Mouse (Mus musculus): ENCODE measurements around the gene Atxn7.
"Not testable (repeated sequence)": the region's sequence is repeated elsewhere in the genome, so short reads cannot be mapped to it uniquely, and the experiment has no call there.

Atxn7 gene

DNA sequence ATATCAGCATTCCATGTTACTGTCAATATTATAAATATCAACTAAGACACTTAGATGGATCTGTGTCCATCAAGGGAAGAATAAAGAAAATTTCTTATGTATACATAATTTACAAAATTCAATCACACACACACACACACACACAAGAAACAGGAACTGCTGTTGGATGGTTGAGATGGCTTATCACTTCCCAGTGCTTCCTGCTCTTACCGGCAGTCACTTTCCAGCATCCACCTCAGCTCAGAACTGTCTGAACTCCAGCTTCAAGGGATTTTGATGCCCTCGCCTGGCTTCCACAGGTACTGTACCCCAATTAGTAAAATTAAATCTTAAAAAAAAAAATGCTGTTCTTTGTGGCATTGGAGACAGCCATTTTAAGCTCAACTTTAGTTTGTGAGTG is 27.2 kb downstream of the Atxn7 start:
- no peak for DNase-seq (ENCODE audit: low spot score)

DNA sequence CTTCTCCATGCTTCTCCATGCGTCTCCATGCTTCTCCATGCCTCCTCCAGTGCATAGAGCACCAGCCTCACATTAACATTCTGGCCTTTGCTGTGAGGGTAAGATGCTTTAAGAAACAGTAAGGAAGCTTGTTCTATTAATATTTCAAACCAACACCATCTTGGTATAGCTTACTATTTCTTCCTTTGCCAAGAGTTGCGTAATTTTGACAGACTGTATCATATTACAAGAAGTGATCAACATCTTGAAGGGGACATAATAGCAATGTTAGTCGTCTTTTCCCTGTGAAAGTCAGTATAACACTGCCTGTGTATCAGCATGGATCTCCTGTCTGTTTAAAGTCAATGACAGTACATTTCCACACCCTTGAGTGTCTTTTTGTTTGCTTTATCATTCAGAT is 29.5 kb downstream of the Atxn7 start:
- DNase-seq (ENCODE audit: low spot score) = peak; percentile 26

DNA sequence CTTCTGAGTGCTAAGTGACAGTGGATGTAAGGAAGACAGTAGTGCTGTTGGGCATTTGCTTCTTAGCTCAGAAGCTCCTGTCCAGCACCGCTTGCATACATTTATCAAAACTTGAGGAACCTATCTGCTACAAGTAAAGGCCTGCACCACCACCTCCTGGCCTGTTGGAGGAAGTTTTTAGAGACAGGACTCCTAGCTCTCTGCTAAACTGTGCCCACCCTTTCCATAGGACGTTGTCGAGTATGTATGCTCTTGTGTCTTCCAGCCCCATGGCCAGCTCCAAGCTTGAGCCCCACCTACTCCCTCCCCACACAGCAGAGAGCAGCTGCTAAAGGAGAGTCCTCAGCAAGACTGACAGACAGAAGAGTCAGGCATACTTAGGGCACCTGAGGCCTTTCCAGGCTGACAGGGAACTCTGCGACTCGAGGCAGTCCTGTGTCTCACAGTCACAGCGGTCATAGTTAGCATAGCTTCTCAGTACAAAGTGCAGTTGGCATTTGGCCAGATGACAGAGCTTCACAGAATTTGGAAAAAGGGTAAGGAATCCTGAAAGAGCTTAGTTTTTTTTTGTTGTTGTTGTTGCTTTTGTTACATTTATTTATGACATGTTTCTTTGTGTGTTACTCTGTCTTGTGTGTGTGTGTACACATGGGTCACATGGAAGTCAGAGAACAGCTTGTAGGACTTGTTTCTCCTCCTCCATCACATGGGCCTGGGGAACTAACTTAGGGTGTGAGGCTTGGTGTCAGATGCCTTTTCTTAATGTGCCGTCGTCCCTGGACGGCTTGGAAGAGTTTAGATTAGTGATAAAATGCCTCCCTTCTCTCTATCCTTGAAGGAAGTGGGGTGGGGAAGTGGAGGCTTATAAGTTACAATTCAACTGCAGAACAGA is 34.2 kb downstream of the Atxn7 start:
- DNase-seq (ENCODE audit: low spot score) = peak; percentile 77

- DNase-seq (ENCODE audit: low spot score) = no peak
These were observed 41.5 kb downstream of the Atxn7 start for GRCm38 (mm10) chr14:14002771-14003170.

DNA sequence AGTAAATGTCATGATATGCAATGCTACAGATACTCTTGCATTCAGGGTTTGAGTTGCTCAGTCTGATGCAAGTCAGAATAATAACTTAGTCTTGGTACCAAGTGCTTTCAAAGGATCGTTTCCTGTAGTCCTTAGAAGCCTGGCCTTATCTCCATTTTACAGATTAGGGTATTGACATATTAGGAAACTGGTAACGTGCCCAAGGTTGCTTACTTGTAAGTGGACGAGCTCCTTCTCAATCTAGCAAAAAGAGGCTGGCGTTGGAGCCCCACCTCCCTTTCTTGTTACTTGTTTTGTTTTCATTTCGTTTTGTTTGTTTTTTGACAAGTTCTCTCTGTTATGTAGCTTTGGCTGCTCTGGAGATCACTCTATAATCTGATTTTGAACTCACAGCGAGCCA is 48.5 kb downstream of the Atxn7 start:
- no peak for DNase-seq (ENCODE audit: low spot score)

- peak; percentile 75 for DNase-seq (ENCODE audit: low spot score)
These were observed 51.4 kb downstream of the Atxn7 start for GRCm38 (mm10) chr14:14012383-14013251.

DNA sequence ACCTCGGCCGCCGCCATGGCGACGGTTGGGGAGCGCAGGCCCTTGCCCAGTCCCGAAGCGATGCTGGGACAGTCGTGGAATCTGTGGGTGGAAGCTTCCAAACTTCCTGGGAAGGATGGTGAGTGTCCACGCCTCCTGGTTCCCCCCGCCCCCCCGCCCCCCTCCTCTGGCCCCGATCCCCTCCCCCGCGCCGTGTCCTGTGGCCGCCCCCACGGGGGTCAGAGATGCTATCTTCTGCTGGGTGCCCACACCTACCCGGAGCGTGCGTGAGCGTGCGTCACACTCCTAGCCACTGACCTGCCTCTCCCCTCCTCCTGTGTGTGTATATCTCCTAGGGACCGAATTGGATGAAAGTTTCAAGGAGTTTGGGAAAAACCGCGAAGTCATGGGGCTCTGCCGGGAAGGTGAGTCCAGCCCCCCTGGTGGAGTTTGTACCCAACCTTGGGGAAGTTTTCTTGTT is 52.0 kb downstream of the Atxn7 start:
- DNase-seq (ENCODE audit: low spot score) = no peak

GRCm38 (mm10) chr14:14014636-14015375 is 53.6 kb downstream of the Atxn7 start:
- DNase-seq (ENCODE audit: low spot score) = peak; percentile 52

GRCm38 (mm10) chr14:14019155-14019894 is 58.1 kb downstream of the Atxn7 start:
- no peak for DNase-seq (ENCODE audit: low spot score)

DNA sequence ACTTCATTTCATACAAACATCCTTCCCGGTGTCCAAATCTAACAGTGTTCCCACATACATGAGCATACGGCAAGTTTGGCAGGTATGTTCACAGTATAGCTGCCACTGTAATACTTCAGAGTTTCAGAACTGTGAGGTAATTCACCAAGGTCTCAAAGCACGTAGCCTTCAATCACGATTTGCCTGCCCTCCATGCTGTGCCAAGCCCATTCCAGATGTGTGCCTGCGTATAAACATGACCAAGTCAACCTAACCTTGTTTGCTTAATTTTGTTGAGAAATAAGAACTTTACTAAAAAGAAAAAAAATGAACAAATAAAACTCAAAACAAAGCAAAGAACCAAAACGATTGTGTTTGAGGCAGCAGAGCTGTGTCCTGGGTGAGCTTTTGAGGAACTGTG is 60.0 kb downstream of the Atxn7 start:
- no peak for DNase-seq (ENCODE audit: low spot score)

- DNase-seq (ENCODE audit: low spot score) = no peak
These were observed 64.6 kb downstream of the Atxn7 start for GRCm38 (mm10) chr14:14025870-14026269.

DNA sequence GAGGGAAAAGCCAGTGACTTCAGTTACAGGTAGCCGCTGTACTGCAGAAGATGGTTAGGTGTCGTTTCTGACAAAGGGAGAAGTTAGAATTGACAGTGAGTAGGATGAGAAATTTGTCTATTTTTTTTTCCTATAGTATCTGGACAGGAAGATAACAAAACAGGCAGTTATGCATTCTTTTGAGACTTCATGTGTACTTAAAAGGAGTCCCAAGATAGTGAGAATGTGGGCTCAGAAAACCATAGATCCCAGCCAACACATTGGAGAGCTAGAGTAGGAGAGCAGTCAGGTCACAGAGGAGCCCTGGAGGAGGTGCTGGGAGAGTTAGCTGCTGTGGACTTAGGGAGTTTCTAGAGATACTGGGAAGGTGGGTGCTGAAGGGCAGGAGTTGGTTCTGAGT is 69.4 kb downstream of the Atxn7 start:
- no peak for DNase-seq (ENCODE audit: low spot score)

DNA sequence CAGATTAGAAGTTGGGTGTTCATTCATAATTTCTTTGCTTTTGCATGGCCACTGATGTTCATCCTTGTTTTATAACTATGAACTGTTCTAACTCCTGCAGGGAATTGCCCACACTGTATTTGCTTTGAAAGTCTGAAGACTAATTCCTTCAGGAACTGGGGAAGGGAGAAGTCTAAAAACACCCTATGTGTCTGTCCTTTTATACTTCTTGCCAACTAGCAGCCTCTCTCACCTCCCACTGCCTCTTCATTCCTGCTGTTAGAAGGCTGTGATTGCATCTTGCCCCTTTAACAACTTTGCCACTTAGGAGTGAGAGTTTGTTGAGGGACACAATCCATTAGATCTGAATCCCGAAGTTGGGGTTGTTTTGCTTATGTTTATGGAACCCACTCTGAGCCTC is 71.6 kb downstream of the Atxn7 start:
- no peak for DNase-seq (ENCODE audit: low spot score)

DNA sequence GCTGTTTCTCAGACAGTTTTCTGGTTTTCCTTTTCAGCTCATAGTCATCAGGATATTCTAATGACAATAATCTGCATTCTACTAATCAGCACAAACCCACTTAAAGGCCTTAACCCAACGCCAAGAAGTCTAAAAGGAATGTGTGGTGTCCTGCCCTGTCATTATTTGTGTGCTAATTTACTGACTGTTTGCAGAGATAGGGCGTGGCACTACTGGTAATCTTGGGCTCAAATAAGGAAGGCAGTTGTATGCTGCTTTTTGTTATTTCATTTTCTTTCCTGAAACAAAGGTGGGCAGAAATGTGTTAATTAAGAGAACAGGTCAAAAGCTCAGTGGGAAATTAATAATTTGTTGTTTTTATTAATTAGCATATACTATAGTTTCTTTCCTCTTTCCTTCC is 75.1 kb downstream of the Atxn7 start:
- no peak for DNase-seq (ENCODE audit: low spot score)

GRCm38 (mm10) chr14:14038233-14038632 is 77.0 kb downstream of the Atxn7 start:
- DNase-seq (ENCODE audit: low spot score) = no peak

DNA sequence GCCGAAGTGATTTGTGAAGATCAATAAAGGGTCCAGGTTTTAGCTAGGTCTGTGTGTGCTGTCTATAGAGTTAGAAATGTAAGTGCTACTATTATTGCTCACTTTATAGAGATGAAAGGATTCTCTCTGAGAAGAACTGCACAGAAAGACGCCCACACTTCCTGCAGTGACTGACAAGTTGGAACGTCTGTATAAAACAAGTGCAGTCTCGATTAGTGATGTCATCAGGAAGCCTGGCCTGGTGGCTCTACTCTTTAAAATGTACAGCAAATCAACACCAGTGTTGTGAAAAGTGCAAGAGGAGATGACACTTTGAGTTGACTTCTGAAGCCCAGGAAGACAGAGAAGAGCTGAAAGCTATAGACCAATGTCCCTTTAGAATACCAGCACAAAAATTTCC is 81.1 kb downstream of the Atxn7 start:
- DNase-seq (ENCODE audit: low spot score) = no peak

- DNase-seq (ENCODE audit: low spot score) = peak; percentile 20
These were observed 93.1 kb downstream of the Atxn7 start for GRCm38 (mm10) chr14:14054386-14054785.

DNA sequence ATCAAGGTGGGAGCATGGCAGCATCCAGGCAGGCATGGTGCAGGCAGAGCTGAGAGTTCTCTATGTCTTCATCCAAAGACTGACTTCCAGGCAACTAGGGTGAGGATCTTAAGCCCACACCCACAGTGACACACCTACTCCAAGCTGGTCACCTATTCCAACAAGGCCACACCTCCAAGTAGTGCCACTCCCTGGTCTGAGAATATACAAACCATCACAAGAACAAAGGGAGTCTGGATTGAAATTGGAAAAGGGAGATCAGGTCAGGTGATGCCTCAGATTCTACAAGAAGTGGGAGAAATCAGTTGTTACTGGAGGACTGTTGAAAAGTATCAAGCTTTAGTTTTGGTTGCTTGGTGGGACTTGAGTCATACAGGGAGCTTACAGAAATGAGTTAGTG is 98.4 kb downstream of the Atxn7 start:
- DNase-seq (ENCODE audit: low spot score) = not testable (repeated sequence)

- no peak for DNase-seq (ENCODE audit: low spot score)
These were observed 101.4 kb downstream of the Atxn7 start for GRCm38 (mm10) chr14:14062531-14063245.

DNA sequence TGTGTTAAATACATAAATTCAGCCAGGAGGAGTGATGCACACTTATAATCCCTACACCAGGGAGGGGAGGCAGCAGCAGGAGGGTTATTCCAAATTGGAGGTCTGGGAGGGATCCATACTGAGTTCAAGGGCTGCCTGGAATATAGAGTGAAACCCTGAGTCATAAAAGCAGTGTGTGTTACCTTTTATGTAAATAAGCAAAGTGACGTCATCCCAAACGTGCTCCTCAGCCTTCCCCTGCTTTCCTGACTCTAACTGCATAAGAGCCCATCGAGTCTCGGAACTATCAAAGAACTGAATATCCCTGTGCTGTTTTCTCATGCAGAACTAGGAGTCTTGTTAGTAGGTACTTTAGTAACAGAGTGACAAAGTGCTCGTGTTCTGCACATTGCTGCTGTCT is 102.1 kb downstream of the Atxn7 start:
- DNase-seq (ENCODE audit: low spot score) = no peak
